Mouse (Mus musculus) erythroid progenitor cell, adult 5-6 weeks (primary cell): ENCODE results near the gene 4933416C03Rik. TPM values are rescaled to one million over a fixed set of nuclear protein-coding genes. Genes with fewer than 3 reads are reported as not detected.

Source experiments
- ATAC-seq: replicated peaks from 2 replicates; pipeline ENCODE4 v1.8.0; 2016; ENCODE audit warnings: moderate number of reproducible peaks, mild to moderate bottlenecking, moderate TSS enrichment, inconsistent platforms; ENCODE audit not compliant: poor library complexity, low FRiP score, severe bottlenecking
- total RNA-seq, 2 experiments: library from RNA; stranded (forward) in 1 of 2; stranded (reverse) in 1 of 2; fragments of 150-400 nt in 1 of 2; fragments of 186-747, 209-891 nt in 1 of 2; gene quantifications; 2 replicates each; pipeline versions ENCODE4 v1.2.3 to v1.2.4; 2015 to 2017; ENCODE audit warnings: low replicate concordance in 2 of 2

The 4933416C03Rik gene
- total RNA-seq (2015; ENCODE audit: low replicate concordance) (not detected in 2 replicates), total RNA-seq (2017; ENCODE audit: low replicate concordance) (not detected in 2 replicates)

- ATAC-seq, result no peak
These were observed at the start of gene 4933416C03Rik for GRCm38 (mm10) chr10:116113867-116114474. Gene 4933416C03Rik, minus strand, starts transcription at chr10:116113917.

- ATAC-seq, result no peak
These were observed 48.6 kb upstream of the 4933416C03Rik start for GRCm38 (mm10) chr10:116162338-116162737.

GRCm38 (mm10) chr10:116156699-116157098 is 43.0 kb upstream of the 4933416C03Rik start:
- ATAC-seq, result no peak

GRCm38 (mm10) chr10:116154707-116155106 is 41.0 kb upstream of the 4933416C03Rik start:
- ATAC-seq, result no peak

- no peak for ATAC-seq
These were observed 32.4 kb upstream of the 4933416C03Rik start for GRCm38 (mm10) chr10:116146091-116146490.

GRCm38 (mm10) chr10:116143684-116144083 is 30.0 kb upstream of the 4933416C03Rik start:
- no peak for ATAC-seq

GRCm38 (mm10) chr10:116140226-116140625 is 26.5 kb upstream of the 4933416C03Rik start:
- ATAC-seq, result no peak

- no peak for ATAC-seq
These were observed 21.5 kb upstream of the 4933416C03Rik start for GRCm38 (mm10) chr10:116135187-116135586.

GRCm38 (mm10) chr10:116132233-116132632 is 18.5 kb upstream of the 4933416C03Rik start:
- no peak for ATAC-seq

- no peak for ATAC-seq
These were observed 17.5 kb upstream of the 4933416C03Rik start for GRCm38 (mm10) chr10:116131223-116131622.

- ATAC-seq, result no peak
These were observed 16.7 kb upstream of the 4933416C03Rik start for GRCm38 (mm10) chr10:116130401-116130800.

- no peak for ATAC-seq
These were observed 11.6 kb upstream of the 4933416C03Rik start for GRCm38 (mm10) chr10:116125364-116125763.

- ATAC-seq, result no peak
These were observed 10.1 kb upstream of the 4933416C03Rik start for GRCm38 (mm10) chr10:116123808-116124207.

GRCm38 (mm10) chr10:116121463-116121862 is 7.7 kb upstream of the 4933416C03Rik start:
- no peak for ATAC-seq

GRCm38 (mm10) chr10:116117060-116117459 is 3.3 kb upstream of the 4933416C03Rik start:
- no peak for ATAC-seq

GRCm38 (mm10) chr10:116115881-116116677 is 2.4 kb upstream of the 4933416C03Rik start:
- no peak for ATAC-seq

- ATAC-seq, result no peak
These were observed 849 bp downstream of the 4933416C03Rik start for GRCm38 (mm10) chr10:116112868-116113267.

GRCm38 (mm10) chr10:116108730-116109129 is 5.0 kb downstream of the 4933416C03Rik start:
- ATAC-seq, result no peak

GRCm38 (mm10) chr10:116108176-116108575 is 5.5 kb downstream of the 4933416C03Rik start:
- ATAC-seq, result no peak

GRCm38 (mm10) chr10:116098470-116098869 is 15.2 kb downstream of the 4933416C03Rik start:
- no peak for ATAC-seq

- ATAC-seq, result no peak
These were observed 17.3 kb downstream of the 4933416C03Rik start for GRCm38 (mm10) chr10:116096466-116096865.
